Mouse (Mus musculus): Measurements from ENCODE around the gene Cnot9. TPM values are rescaled to one million over a fixed set of nuclear protein-coding genes. Genes with fewer than 3 reads are reported as not detected.
A peak's percentile ranks its signal among the peaks of the same experiment; 100 is the strongest.

Cnot9 gene
- polyA plus RNA-seq, 1 experiment from 2014 or later: 25.8 TPM

DNA sequence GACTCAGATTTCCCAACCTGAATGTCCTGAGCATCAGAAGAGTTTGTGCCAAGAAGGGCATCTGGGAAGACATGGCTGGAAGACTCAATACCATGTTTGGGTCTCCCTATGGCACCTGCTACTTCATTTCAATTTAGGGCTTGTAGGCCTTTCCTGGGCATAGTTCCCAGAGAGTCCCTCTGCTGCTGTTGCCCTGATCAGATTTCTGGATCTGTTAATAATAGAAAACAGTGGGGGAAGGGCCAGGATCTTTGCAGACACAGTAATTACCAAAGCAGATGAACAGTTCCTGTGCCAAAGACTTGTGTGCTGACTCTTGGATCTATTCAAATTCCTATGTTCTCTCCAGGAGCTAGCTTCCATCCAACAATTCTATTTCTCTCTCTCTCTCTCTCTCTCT lies 32.8 kb downstream of the Cnot9 start:
- H3K36me3 ChIP-seq: no peaks in the 10 kb centered on the region
- ATAC-seq (replicated peaks; ENCODE audit: insufficient number of reproducible peaks, insufficient read depth, low FRiP score, low read depth): no peak
- H3K9me3 ChIP-seq (replicated peaks): no peaks in the 10 kb centered on the region
- H3K9ac ChIP-seq: no peak overlapping the region
- peaks cover 5% of the 10 kb centered on the region; the same call in 1 of the 2 replicates for H3K4me1 ChIP-seq (replicated peaks)
- H3K4me3 ChIP-seq: no peak overlapping the region
- H3K27ac ChIP-seq: no peak overlapping the region
- H3K27me3 ChIP-seq: peaks cover 4% of the 10 kb centered on the region; the same call in 1 of the 2 replicates
- H3K4me2 ChIP-seq: no peak overlapping the region

DNA sequence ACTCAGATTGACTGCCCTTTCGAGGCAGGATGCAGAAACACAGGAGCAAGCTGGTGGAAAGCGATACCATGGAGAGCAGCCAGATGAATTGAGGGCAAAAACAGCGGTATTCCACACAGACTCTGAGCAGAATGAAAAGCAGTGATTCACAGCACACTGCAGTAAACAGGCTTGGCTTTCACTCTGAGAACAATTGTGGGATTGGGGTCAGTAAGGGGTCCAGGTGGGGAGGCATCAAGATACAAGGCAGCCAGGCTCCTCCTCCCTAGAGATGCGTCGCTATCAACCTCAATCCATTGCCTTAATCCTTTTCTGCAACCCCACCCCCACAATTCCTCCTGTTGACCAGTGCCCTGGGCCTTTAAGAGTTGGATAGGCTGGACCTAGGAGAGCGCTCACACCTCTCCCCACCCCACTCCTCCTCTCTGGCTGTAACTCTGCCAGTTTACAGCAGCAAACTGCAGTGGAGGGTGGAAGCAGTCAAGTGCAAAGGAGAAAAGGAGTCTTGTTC lies 36.6 kb downstream of the Cnot9 start, which contains the start of gene Plcd4:
Plcd4 (plus strand) TSS at position 438 of the 511 bp plus-strand sequence.
- no peak within 1 kb of the TSS for H3K9ac ChIP-seq
- H3K27me3 ChIP-seq: peaks cover 6% of the 10 kb centered on the region; the same call in 1 of the 2 replicates
- no peaks in the 10 kb centered on the region for H3K9me3 ChIP-seq (replicated peaks)
- peaks cover 5% of the 10 kb centered on the region; the same call in 1 of the 2 replicates for H3K4me1 ChIP-seq (replicated peaks)
- H3K4me2 ChIP-seq: 0 out of 2 replicates have a peak within 1 kb of the TSS, but pooled peaks have one; percentile 18
- 0 out of 2 replicates have a peak within 1 kb of the TSS, but pooled peaks have one; percentile 1 for H3K4me3 ChIP-seq
- H3K36me3 ChIP-seq: no peaks in the 10 kb centered on the region
- 5% methylated on average over 6 of the region's 6 CpGs for WGBS
- ATAC-seq (replicated peaks; ENCODE audit: insufficient number of reproducible peaks, insufficient read depth, low FRiP score, low read depth): no peak
- H3K27ac ChIP-seq: no peak within 1 kb of the TSS

DNA sequence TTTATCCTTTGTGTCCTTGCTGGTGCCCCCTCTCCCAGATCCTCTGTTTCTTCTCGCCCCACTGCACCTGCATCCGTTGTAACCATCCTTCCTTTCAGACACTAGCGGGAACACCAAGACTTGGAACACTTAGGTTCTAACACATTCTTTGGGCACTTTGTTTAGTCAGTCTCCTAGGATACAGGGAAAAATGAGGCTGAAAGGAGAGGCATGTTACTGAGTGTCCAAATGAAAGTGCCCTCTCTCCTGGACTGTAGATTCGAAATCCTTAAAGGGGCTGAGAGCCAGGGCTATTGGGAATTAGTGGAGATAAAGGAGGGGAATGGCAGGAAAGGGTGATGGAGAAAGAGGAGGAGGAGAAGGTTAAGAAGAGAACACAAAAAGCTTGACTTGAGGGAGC lies 38.3 kb downstream of the Cnot9 start, which contains the start of gene Usp37:
Usp37 (minus strand) TSS at position 101 of the 400 bp plus-strand sequence.
- Histone ChIP-seq H3K9me3 (replicated peaks) (no peaks in the 10 kb centered on the region), H3K4me3 (no peak within 1 kb of the TSS), H3K4me2 (no peak within 1 kb of the TSS), H3K9ac (no peak within 1 kb of the TSS), H3K27me3 (peaks cover 6% of the 10 kb centered on the region; the same call in 1 of the 2 replicates), H3K4me1 (replicated peaks) (peaks cover 5% of the 10 kb centered on the region; the same call in 1 of the 2 replicates), H3K36me3 (no peaks in the 10 kb centered on the region), H3K27ac (no peak within 1 kb of the TSS)
- no peak for ATAC-seq (replicated peaks; ENCODE audit: insufficient number of reproducible peaks, insufficient read depth, low FRiP score, low read depth)
- WGBS: 84% methylated on average over 4 of the region's 4 CpGs

DNA sequence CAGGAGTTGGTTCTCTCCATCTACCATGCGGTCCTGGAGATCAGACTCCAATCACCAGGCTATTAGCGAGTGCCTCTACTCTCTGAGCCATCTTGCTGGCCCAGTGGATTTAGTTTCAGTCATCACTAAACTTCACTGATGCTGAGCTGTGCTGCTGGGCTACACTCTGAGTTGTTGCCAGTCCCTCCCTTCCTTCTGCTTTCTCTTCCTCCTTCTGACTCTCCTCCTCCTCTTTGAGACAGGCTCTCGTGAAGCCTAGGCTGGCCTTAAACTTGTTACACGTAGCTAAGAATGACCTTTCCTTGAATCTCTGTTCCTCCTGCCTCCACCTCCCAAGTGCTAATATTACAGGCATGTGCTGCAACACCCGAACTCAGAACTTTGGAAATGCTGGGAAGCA lies 53.2 kb downstream of the Cnot9 start:
- H3K9me3 ChIP-seq (replicated peaks): no peaks in the 10 kb centered on the region
- H3K27ac ChIP-seq: no peak overlapping the region
- no peak overlapping the region for H3K4me2 ChIP-seq
- WGBS: 82% methylated on average over 5 of the region's 5 CpGs
- no peaks in the 10 kb centered on the region for H3K4me1 ChIP-seq (replicated peaks)
- no peak for ATAC-seq (replicated peaks; ENCODE audit: insufficient number of reproducible peaks, insufficient read depth, low FRiP score, low read depth)
- no peak overlapping the region for H3K4me3 ChIP-seq
- no peaks in the 10 kb centered on the region for H3K27me3 ChIP-seq
- H3K9ac ChIP-seq: no peak overlapping the region
- peaks cover under 1% of the 10 kb centered on the region for H3K36me3 ChIP-seq

DNA sequence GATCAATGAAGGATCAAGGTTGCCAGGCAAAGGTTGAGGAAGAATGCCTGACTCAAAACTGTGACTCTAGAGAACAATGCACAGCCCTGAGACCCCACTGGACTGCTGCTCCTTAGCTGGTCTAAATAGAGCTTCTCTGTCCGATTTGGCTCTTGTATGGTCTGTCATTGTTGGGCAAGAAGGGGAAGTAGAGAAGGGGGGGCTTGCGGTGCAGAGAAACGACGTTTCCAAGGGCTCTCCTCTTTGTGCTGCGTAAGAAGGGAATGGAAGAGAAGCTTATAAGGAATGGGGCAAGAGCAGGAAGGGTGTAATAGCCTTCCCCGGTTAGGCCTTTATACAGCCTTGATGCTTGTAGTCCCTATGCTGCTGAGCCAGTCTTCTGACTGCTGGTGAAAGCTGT lies 60.0 kb downstream of the Cnot9 start:
- Histone ChIP-seq H3K4me2 (no peak overlapping the region), H3K36me3 (peaks cover 61% of the 10 kb centered on the region), H3K4me1 (replicated peaks) (no peaks in the 10 kb centered on the region), H3K27ac (no peak overlapping the region), H3K27me3 (no peaks in the 10 kb centered on the region), H3K9me3 (replicated peaks) (no peaks in the 10 kb centered on the region), H3K4me3 (no peak overlapping the region), H3K9ac (no peak overlapping the region)
- WGBS: 83% methylated on average over 6 of the region's 6 CpGs
- ATAC-seq (replicated peaks; ENCODE audit: insufficient number of reproducible peaks, insufficient read depth, low FRiP score, low read depth): no peak

DNA sequence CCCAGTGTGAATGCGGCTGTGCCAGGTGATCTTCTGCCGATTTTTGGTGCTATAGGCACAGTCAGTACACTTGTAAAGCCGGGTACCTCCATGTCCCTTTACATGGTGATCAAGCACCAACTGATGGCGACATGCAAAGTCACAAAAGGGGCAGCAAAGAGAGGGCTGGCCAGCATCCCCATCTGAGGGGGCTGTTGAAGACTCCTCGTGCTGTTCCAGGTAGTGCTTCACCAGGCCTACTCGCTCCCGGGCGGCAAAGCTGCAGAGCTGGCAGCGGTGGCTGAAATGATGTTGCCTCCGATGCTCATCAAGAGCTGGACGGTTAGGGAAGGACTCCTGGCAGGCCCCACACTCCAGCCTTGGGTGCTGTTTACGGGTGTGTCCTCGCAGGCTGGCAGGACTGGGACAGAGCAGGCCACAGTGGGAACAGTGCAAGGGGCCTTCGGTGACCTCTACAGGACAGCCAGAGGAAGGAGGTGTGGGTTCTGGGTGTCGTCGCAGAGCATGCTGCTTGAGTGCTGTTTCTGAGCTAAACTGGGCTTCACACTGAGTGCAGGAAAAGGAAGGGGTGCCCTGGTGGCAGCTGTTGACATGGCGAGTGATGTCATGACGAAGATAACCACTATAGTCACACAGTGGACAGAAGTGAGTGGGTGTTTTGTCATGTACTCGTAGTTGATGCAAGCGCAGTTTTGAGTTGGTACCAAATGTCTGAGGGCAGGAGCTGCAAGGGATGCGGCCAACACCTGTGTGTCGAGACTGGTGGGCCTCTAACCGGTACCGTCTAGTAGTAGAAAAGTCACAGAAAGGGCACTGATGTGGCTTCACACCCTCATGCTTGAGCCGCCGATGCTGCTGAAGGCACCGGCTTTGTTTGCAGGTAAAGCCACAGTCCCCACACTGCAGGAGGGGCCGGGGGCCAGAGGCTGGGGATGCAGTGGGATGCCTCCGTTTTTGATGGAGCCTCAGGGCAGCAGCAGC lies 64.2 kb downstream of the Cnot9 start:
- no peaks in the 10 kb centered on the region for H3K9me3 ChIP-seq (replicated peaks)
- no peaks in the 10 kb centered on the region for H3K27me3 ChIP-seq
- no peak overlapping the region for H3K27ac ChIP-seq
- WGBS: 85% methylated on average over 29 of the region's 29 CpGs
- ATAC-seq (replicated peaks; ENCODE audit: insufficient number of reproducible peaks, insufficient read depth, low FRiP score, low read depth): no peak
- no peak overlapping the region for H3K9ac ChIP-seq
- no peak overlapping the region for H3K4me3 ChIP-seq
- no peak overlapping the region for H3K4me2 ChIP-seq
- peaks cover 88% of the 10 kb centered on the region for H3K36me3 ChIP-seq
- no peaks in the 10 kb centered on the region for H3K4me1 ChIP-seq (replicated peaks)

Other genes starting within 250 kb of the Cnot9 start
- 0.13 and 0.34 TPM in 2 replicates for gene Gpbar1, start 227.5 kb upstream of the Cnot9 start, polyA plus RNA-seq (2015; fragmentation: Nextera tagmentation; extraction: Ambion mirVana)
- gene Aamp, start 221.3 kb upstream of the Cnot9 start, polyA plus RNA-seq (2015; fragmentation: Nextera tagmentation; extraction: Ambion mirVana): 168 and 209 TPM in 2 replicates
- gene Pnkd, start 221.1 kb upstream of the Cnot9 start, polyA plus RNA-seq (2015; fragmentation: Nextera tagmentation; extraction: Ambion mirVana): 276 and 288 TPM in 2 replicates
- gene Tmbim1, start 200.4 kb upstream of the Cnot9 start, polyA plus RNA-seq (2015; fragmentation: Nextera tagmentation; extraction: Ambion mirVana): 44.9 and 48.1 TPM in 2 replicates
- 0.38 and 0.39 TPM in 2 replicates for gene Catip, start 143.9 kb upstream of the Cnot9 start, polyA plus RNA-seq (2015; fragmentation: Nextera tagmentation; extraction: Ambion mirVana)
- 3.6 and 5.4 TPM in 2 replicates for gene Slc11a1, start 130.9 kb upstream of the Cnot9 start, polyA plus RNA-seq (2015; fragmentation: Nextera tagmentation; extraction: Ambion mirVana)
- gene Ctdsp1, start 114.5 kb upstream of the Cnot9 start, polyA plus RNA-seq (2015; fragmentation: Nextera tagmentation; extraction: Ambion mirVana): 55.1 and 68.5 TPM in 2 replicates
- 0.26 and 0.38 TPM in 2 replicates for gene Vil1, start 96.7 kb upstream of the Cnot9 start, polyA plus RNA-seq (2015; fragmentation: Nextera tagmentation; extraction: Ambion mirVana)
- gene Plcd4, start 36.8 kb downstream of the Cnot9 start, polyA plus RNA-seq (2015; fragmentation: Nextera tagmentation; extraction: Ambion mirVana): 0.30 and 0.86 TPM in 2 replicates
- 14.4 and 19.9 TPM in 2 replicates for gene Usp37, start 38.2 kb downstream of the Cnot9 start, polyA plus RNA-seq (2015; fragmentation: Nextera tagmentation; extraction: Ambion mirVana)
- 4.4 and 6.0 TPM in 2 replicates for gene Zfp142, start 82.2 kb downstream of the Cnot9 start, polyA plus RNA-seq (2015; fragmentation: Nextera tagmentation; extraction: Ambion mirVana)
- 19.1 and 21.2 TPM in 2 replicates for gene Bcs1l, start 82.2 kb downstream of the Cnot9 start, polyA plus RNA-seq (2015; fragmentation: Nextera tagmentation; extraction: Ambion mirVana)
- gene Rnf25, start 95.3 kb downstream of the Cnot9 start, polyA plus RNA-seq (2015; fragmentation: Nextera tagmentation; extraction: Ambion mirVana): 18.9 and 23.6 TPM in 2 replicates
- 3.4 and 3.7 TPM in 2 replicates for gene Stk36, start 95.4 kb downstream of the Cnot9 start, polyA plus RNA-seq (2015; fragmentation: Nextera tagmentation; extraction: Ambion mirVana)
- 7.3 and 8.3 TPM in 2 replicates for gene Ttll4, start 155.7 kb downstream of the Cnot9 start, polyA plus RNA-seq (2015; fragmentation: Nextera tagmentation; extraction: Ambion mirVana)
- 10.7 and 12.1 TPM in 2 replicates for gene Cyp27a1, start 207.5 kb downstream of the Cnot9 start, polyA plus RNA-seq (2015; fragmentation: Nextera tagmentation; extraction: Ambion mirVana)
- 3.8 and 4.6 TPM in 2 replicates for gene Prkag3, start 243.2 kb downstream of the Cnot9 start, polyA plus RNA-seq (2015; fragmentation: Nextera tagmentation; extraction: Ambion mirVana)

Measured in heart, embryonic 15.5 days (tissue).